Mouse (Mus musculus) megakaryocyte progenitor cell, adult 5-6 weeks (primary cell): ENCODE measurements around the gene Fxyd1. TPM values are rescaled to one million over a fixed set of nuclear protein-coding genes. Genes with fewer than 3 reads are reported as not detected.

Experiments used
- ATAC-seq: replicated peaks from 2 replicates; pipeline ENCODE4 v1.8.0; 2016; ENCODE audit warnings: mild to moderate bottlenecking, moderate TSS enrichment, inconsistent platforms; ENCODE audit not compliant: poor library complexity
- total RNA-seq, 2 experiments: library from RNA; stranded (forward) in 1 of 2; stranded (reverse) in 1 of 2; fragments of 157-497, 149-512 nt in 1 of 2; fragments of 200-1000 nt in 1 of 2; gene quantifications; 2 replicates each; pipeline versions ENCODE4 v1.2.3 to v1.2.4; 2015 to 2017

The Fxyd1 gene
- total RNA-seq (2015): not detected in 2 replicates
- total RNA-seq (2017): not detected in 2 replicates

GRCm38 (mm10) chr7:31057071-31057470, at the start of gene Fxyd1:
TSS of gene Fxyd1 (minus strand) at chr7:31057199.
- ATAC-seq: no peak

- ATAC-seq: no peak
These were observed 49.2 kb upstream of the Fxyd1 start for GRCm38 (mm10) chr7:31106166-31106565.

GRCm38 (mm10) chr7:31105061-31105768, 48.2 kb upstream of the Fxyd1 start:
- peak; percentile 38 for ATAC-seq

GRCm38 (mm10) chr7:31100786-31101185, 43.8 kb upstream of the Fxyd1 start:
- no peak for ATAC-seq

- no peak for ATAC-seq
These were observed 42.6 kb upstream of the Fxyd1 start for GRCm38 (mm10) chr7:31099612-31099982.

- no peak for ATAC-seq
These were observed 42.0 kb upstream of the Fxyd1 start for GRCm38 (mm10) chr7:31098697-31099611.

- ATAC-seq: peak; percentile 90
These were observed 40.7 kb upstream of the Fxyd1 start for GRCm38 (mm10) chr7:31097583-31098248.

- peak; percentile 15; the same call in 1 of the 2 replicates for ATAC-seq
These were observed 40.0 kb upstream of the Fxyd1 start for GRCm38 (mm10) chr7:31096892-31097564.

GRCm38 (mm10) chr7:31094774-31095501, 37.9 kb upstream of the Fxyd1 start:
- peak; percentile 18; the same call in 1 of the 2 replicates for ATAC-seq

GRCm38 (mm10) chr7:31089721-31090120, 32.7 kb upstream of the Fxyd1 start:
- ATAC-seq: peak; percentile 87

- no peak for ATAC-seq
These were observed 31.2 kb upstream of the Fxyd1 start for GRCm38 (mm10) chr7:31088206-31088605.

- no peak for ATAC-seq
These were observed 30.3 kb upstream of the Fxyd1 start for GRCm38 (mm10) chr7:31087262-31087661.

- ATAC-seq: no peak
These were observed 29.3 kb upstream of the Fxyd1 start for GRCm38 (mm10) chr7:31086175-31086755.

GRCm38 (mm10) chr7:31085171-31085570, 28.2 kb upstream of the Fxyd1 start:
- ATAC-seq: no peak

- no peak for ATAC-seq
These were observed 27.1 kb upstream of the Fxyd1 start for GRCm38 (mm10) chr7:31084140-31084539.

- no peak for ATAC-seq
These were observed 26.0 kb upstream of the Fxyd1 start for GRCm38 (mm10) chr7:31082831-31083588.

- ATAC-seq: no peak
These were observed 25.1 kb upstream of the Fxyd1 start for GRCm38 (mm10) chr7:31082106-31082505.

- no peak for ATAC-seq
These were observed 24.1 kb upstream of the Fxyd1 start for GRCm38 (mm10) chr7:31081106-31081505.

- ATAC-seq: no peak
These were observed 23.6 kb upstream of the Fxyd1 start for GRCm38 (mm10) chr7:31080611-31081010.
